Mouse (Mus musculus) cerebellum, adult 8-10 months (tissue): ENCODE data around the gene Cracr2a.

Experiments used
- DNase-seq: peaks from one replicate; pipeline ENCODE4 v3.0.0; 2022

Cracr2a gene

GRCm38 (mm10) chr6:127701036-127701783 lies 140.1 kb downstream of the Cracr2a start:
- no peak for DNase-seq

- DNase-seq, result no peak
These were observed 147.1 kb downstream of the Cracr2a start for GRCm38 (mm10) chr6:127708218-127708628.

GRCm38 (mm10) chr6:127714906-127715305 lies 153.8 kb downstream of the Cracr2a start:
- no peak for DNase-seq

GRCm38 (mm10) chr6:127715428-127715827 lies 154.3 kb downstream of the Cracr2a start:
- no peak for DNase-seq

GRCm38 (mm10) chr6:127717239-127718137 lies 156.3 kb downstream of the Cracr2a start:
- DNase-seq, result no peak

- DNase-seq, result no peak
These were observed 158.7 kb downstream of the Cracr2a start for GRCm38 (mm10) chr6:127719875-127720274.

- DNase-seq, result no peak
These were observed 162.0 kb downstream of the Cracr2a start for GRCm38 (mm10) chr6:127723126-127723525.
